Mouse (Mus musculus) CH12.LX (cell line): ENCODE data around the gene Cdc42ep5. TPM values are rescaled to one million over a fixed set of nuclear protein-coding genes. Genes with fewer than 3 reads are reported as not detected.

Experiments used
- DNase-seq: peaks from one replicate; pipeline ENCODE4 v3.0.0-alpha.2; 2013; ENCODE audit errors: extremely low read depth
- H3K27ac ChIP-seq: 2 replicates; pipeline ENCODE4 v1.5.1; 2012; ENCODE audit warnings: low read depth, mild to moderate bottlenecking, control low read depth, moderate library complexity; ENCODE audit not compliant: insufficient read depth
- H3K27me3 ChIP-seq: replicated peaks from 2 replicates; pipeline ENCODE3; 2012; ENCODE audit warnings: inconsistent platforms
- H3K36me3 ChIP-seq, 2 experiments: replicated peaks in 1 of 2; 2 replicates each; pipeline versions ENCODE3 to v1.6.1; 2012; ENCODE audit warnings: inconsistent platforms in 1 of 2, low read length in 1 of 2, mild to moderate bottlenecking in 1 of 2, mixed read lengths in 1 of 2, moderate library complexity in 1 of 2; ENCODE audit not compliant: control insufficient read depth in 1 of 2, insufficient read depth in 1 of 2
- H3K4me1 ChIP-seq, 2 experiments: 2 replicates each; pipeline ENCODE4 v1.6.1; 2012; ENCODE audit warnings: inconsistent platforms in 1 of 2, moderate library complexity in 1 of 2; ENCODE audit not compliant: insufficient read depth in 2 of 2, control insufficient read depth in 1 of 2
- H3K4me2 ChIP-seq: 2 replicates; pipeline ENCODE4 v1.6.1; 2012; ENCODE audit warnings: low read depth, mild to moderate bottlenecking, control low read depth; ENCODE audit not compliant: poor library complexity, insufficient read depth, severe bottlenecking
- H3K4me3 ChIP-seq, 3 experiments: fragments of 150-350 bp in 1 of 3; sonication (generic) in 1 of 3; replicated peaks in 1 of 3; 2 replicates each; pipeline versions ENCODE3 to v1.5.1; 2011 to 2012; ENCODE audit warnings: low read depth in 2 of 3, low read length in 2 of 3, mild to moderate bottlenecking in 2 of 3, moderate library complexity in 2 of 3, control low read depth in 1 of 3, improper control_type of control experiment in 1 of 3, inconsistent platforms in 1 of 3, mixed read lengths in 1 of 3; ENCODE audit not compliant: poor library complexity in 1 of 3
- H3K79me2 ChIP-seq: replicated peaks from 2 replicates; pipeline ENCODE4 v1.6.1; 2012; ENCODE audit warnings: mild to moderate bottlenecking, moderate library complexity; ENCODE audit not compliant: control insufficient read depth, poor library complexity, insufficient read depth, severe bottlenecking; ENCODE audit errors: extremely low read depth
- H3K9ac ChIP-seq: 2 replicates; pipeline ENCODE4 v1.6.1; 2012; ENCODE audit warnings: low read depth, mild to moderate bottlenecking, control low read depth, moderate library complexity; ENCODE audit not compliant: insufficient read depth
- H3K9me3 ChIP-seq: replicated peaks from 2 replicates; pipeline ENCODE3; 2012; ENCODE audit warnings: low read length, inconsistent platforms, mixed read lengths
- CHD2 ChIP-seq: IDR thresholded peaks from 2 replicates; pipeline ENCODE4 v1.6.1; 2011; ENCODE audit warnings: low read length, improper control_type of control experiment
- CTCF ChIP-seq, 2 experiments: IDR thresholded peaks in 1 of 2; conservative IDR thresholded peaks in 1 of 2; 2 replicates each; pipeline ENCODE4 v1.5.1; 2011 to 2012; ENCODE audit warnings: low read depth in 2 of 2, low read length in 2 of 2, improper control_type of control experiment in 1 of 2, inconsistent platforms in 1 of 2, mild to moderate bottlenecking in 1 of 2, moderate library complexity in 1 of 2
- E2F4 ChIP-seq: IDR thresholded peaks from 2 replicates; pipeline ENCODE4 v1.6.1; 2011; ENCODE audit warnings: low read depth, low read length, improper control_type of control experiment; ENCODE audit not compliant: insufficient replicate concordance
- ELF1 ChIP-seq: IDR thresholded peaks from 2 replicates; pipeline ENCODE4 v1.6.1; 2014; ENCODE audit warnings: low read depth, mild to moderate bottlenecking, inconsistent platforms, low read length, improper control_type of control experiment
- ETS1 ChIP-seq: conservative IDR thresholded peaks from 2 replicates; pipeline ENCODE4 v1.6.1; 2012; ENCODE audit warnings: low read depth, mild to moderate bottlenecking, inconsistent platforms, low read length, improper control_type of control experiment, moderate library complexity
- GABPA ChIP-seq: IDR thresholded peaks from 2 replicates; pipeline ENCODE4 v1.6.1; 2012; ENCODE audit warnings: low read depth, low read length, improper control_type of control experiment, inconsistent platforms; ENCODE audit not compliant: insufficient replicate concordance
- HCFC1 ChIP-seq: IDR thresholded peaks from 2 replicates; pipeline ENCODE4 v1.6.1; 2012; ENCODE audit warnings: low read depth, mild to moderate bottlenecking, inconsistent platforms, low read length, improper control_type of control experiment
- IRF4 ChIP-seq: IDR thresholded peaks from 2 replicates; pipeline ENCODE4 v1.6.1; 2014; ENCODE audit warnings: low read depth, mild to moderate bottlenecking, inconsistent platforms, low read length, improper control_type of control experiment
- JUND ChIP-seq: conservative IDR thresholded peaks from 2 replicates; pipeline ENCODE4 v1.6.1; 2011; ENCODE audit warnings: low read depth, low read length, improper control_type of control experiment
- KAT2A ChIP-seq: IDR thresholded peaks from 2 replicates; pipeline ENCODE4 v1.6.1; 2012; ENCODE audit warnings: low read length, improper control_type of control experiment, inconsistent platforms; ENCODE audit not compliant: insufficient replicate concordance
- MAZ ChIP-seq: IDR thresholded peaks from 2 replicates; pipeline ENCODE4 v1.6.1; 2012; ENCODE audit warnings: low read depth, mild to moderate bottlenecking, inconsistent platforms, low read length, improper control_type of control experiment, moderate library complexity
- MEF2A ChIP-seq: IDR thresholded peaks from 2 replicates; pipeline ENCODE4 v1.6.1; 2014; ENCODE audit warnings: low read depth, mild to moderate bottlenecking, inconsistent platforms, low read length, improper control_type of control experiment, borderline replicate concordance
- MXI1 ChIP-seq: IDR thresholded peaks from 2 replicates; pipeline ENCODE4 v1.6.1; 2011; ENCODE audit warnings: mild to moderate bottlenecking, low read depth, low read length, improper control_type of control experiment
- NELFE ChIP-seq: IDR thresholded peaks from 2 replicates; pipeline ENCODE4 v1.6.1; 2011; ENCODE audit warnings: low read depth, low read length, improper control_type of control experiment
- PAX5 ChIP-seq: IDR thresholded peaks from 2 replicates; pipeline ENCODE4 v1.6.1; 2012; ENCODE audit warnings: low read length, inconsistent platforms, mixed read lengths
- POLR2A ChIP-seq: IDR thresholded peaks from 2 replicates; pipeline ENCODE4 v1.6.1; 2011; ENCODE audit warnings: low read depth, mild to moderate bottlenecking, improper control_type of control experiment, low read length
- POLR2AphosphoS2 ChIP-seq: IDR thresholded peaks from 2 replicates; pipeline ENCODE4 v1.6.1; 2011; ENCODE audit warnings: low read depth, low read length, improper control_type of control experiment
- RAD21 ChIP-seq: IDR thresholded peaks from 2 replicates; pipeline ENCODE4 v1.6.1; 2011; ENCODE audit warnings: low read depth, mild to moderate bottlenecking, low read length, improper control_type of control experiment, moderate library complexity
- SIN3A ChIP-seq: IDR thresholded peaks from 2 replicates; pipeline ENCODE4 v1.6.1; 2012; ENCODE audit warnings: low read length, improper control_type of control experiment, inconsistent platforms
- TBP ChIP-seq: conservative IDR thresholded peaks from 2 replicates; pipeline ENCODE4 v1.6.1; 2011; ENCODE audit warnings: low read depth, low read length, improper control_type of control experiment
- ZC3H11A ChIP-seq: IDR thresholded peaks from 2 replicates; pipeline ENCODE4 v1.6.1; 2012; ENCODE audit warnings: low read depth, mild to moderate bottlenecking, inconsistent platforms, low read length, improper control_type of control experiment
- ZKSCAN1 ChIP-seq: IDR thresholded peaks from 2 replicates; pipeline ENCODE4 v1.6.1; 2012; ENCODE audit warnings: low read depth, inconsistent platforms, low read length, improper control_type of control experiment, borderline replicate concordance
- ZMIZ1 ChIP-seq: IDR thresholded peaks from 2 replicates; pipeline ENCODE4 v1.6.1; 2012; ENCODE audit warnings: low read depth, mild to moderate bottlenecking, inconsistent platforms, low read length, improper control_type of control experiment
- dilution Hi-C: fragments of 300-500 bp; cut with MboI; formaldehyde crosslinking; loops from 2 replicates; pipeline ENCODE4 v1.14.3; 2020; ENCODE audit warnings: low sequenced_read_pairs; ENCODE audit not compliant: extremely low pct_unique_long_range_greater_than_20kb, extremely low pct_ligation_motif_present
- in situ Hi-C: fragments of 300-500 bp; cut with MboI; formaldehyde crosslinking; loops from 3 replicates; pipeline ENCODE4 v1.14.3; 2019; ENCODE audit warnings: low sequenced_read_pairs, low pct_ligation_motif_present, low pct_unique_long_range_greater_than_20kb, mixed read lengths
- polyA plus RNA-seq: library from polyadenylated mRNA; unstranded; fragments of >175 nt; gene quantifications from 2 replicates; pipeline ENCODE4 v1.2.1, GENCODE M21; 2012; ENCODE audit warnings: low read depth; ENCODE audit not compliant: insufficient read length
- total RNA-seq, 2 experiments: library from RNA; depleted of rRNA; stranded (reverse); fragments of 300-350 nt in 1 of 2; fragments of >200 nt in 1 of 2; gene quantifications; 2 replicates each; pipeline ENCODE4 v1.2.3; 2012 to 2014

Gene Cdc42ep5
- total and polyA plus RNA-seq, 3 experiments, result 1.4 to 4.2 (median 2.1) TPM

- H3K9ac ChIP-seq, result no peak overlapping the region
- dilution Hi-C loops, result no loop called here
- no peak overlapping the region for H3K27ac ChIP-seq
- in situ Hi-C loops, result no loop called here
- peaks cover 0 to 5% of the 10 kb centered on the region in 2 experiments; a peak in 1 of 4 replicates for H3K4me1 ChIP-seq
- H3K27me3 ChIP-seq, result no peaks in the 10 kb centered on the region
- H3K9me3 ChIP-seq, result no peaks in the 10 kb centered on the region
- no peak for DNase-seq
- TF ChIP-seq ETS1 (no peak), SIN3A (no peak), MXI1 (no peak), ZKSCAN1 (no peak), PAX5 (no peak), POLR2A (no peak), POLR2AphosphoS2 (no peak), CTCF (conservative IDR thresholded peaks at IDR 0.05 in 1 of 2, IDR thresholded peaks at IDR 0.05 in 1 of 2; ENCODE audit: low read depth in 2 of 2, low read length in 2 of 2) (no peak), MEF2A (no peak), JUND (no peak), ELF1 (no peak), ZMIZ1 (no peak), TBP (no peak), KAT2A (no peak), E2F4 (no peak), IRF4 (no peak), GABPA (no peak)
- TF ChIP-seq, all 38 proteins: peak for 0
- H3K4me2 ChIP-seq, result no peak overlapping the region
- H3K36me3 ChIP-seq, result no peaks in the 10 kb centered on the region
- H3K79me2 ChIP-seq, result no peaks in the 10 kb centered on the region
- no peak overlapping the region for H3K4me3 ChIP-seq
Measured at GRCm38 (mm10) chr7:4117050-4117814, 47.4 kb downstream of the Cdc42ep5 start.

DNA sequence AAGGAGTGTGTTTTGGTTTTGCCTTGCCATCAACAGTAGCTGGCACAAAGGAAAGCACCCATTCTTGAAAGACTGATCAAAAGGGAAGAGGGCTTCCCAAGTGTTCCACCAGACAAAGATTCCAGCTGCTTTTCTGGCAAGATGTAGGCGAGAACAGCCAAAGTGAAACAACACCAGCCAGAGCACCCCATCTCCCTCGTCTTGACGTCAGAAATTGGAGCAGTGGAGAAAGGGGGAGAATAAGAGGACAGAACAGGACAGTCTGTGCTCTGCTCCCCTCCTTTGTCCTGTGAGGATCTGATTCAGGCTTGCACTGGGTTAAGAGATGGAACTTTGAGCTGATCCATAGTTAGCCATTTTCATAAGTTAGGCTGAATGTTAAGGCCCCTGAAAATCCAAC, 52.9 kb downstream of the Cdc42ep5 start:
- in situ Hi-C loops, result no loop called here
- TF ChIP-seq RAD21 (no peak), ZKSCAN1 (no peak), MAZ (no peak), ZC3H11A (no peak), HCFC1 (no peak), POLR2AphosphoS2 (no peak), NELFE (no peak), PAX5 (no peak), CHD2 (no peak)
- Histone ChIP-seq H3K27me3 (no peaks in the 10 kb centered on the region), H3K4me2 (no peak overlapping the region), H3K4me1 (no peaks in the 10 kb centered on the region), H3K27ac (no peak overlapping the region), H3K4me3 (no peak overlapping the region), H3K9me3 (no peaks in the 10 kb centered on the region), H3K36me3 (no peaks in the 10 kb centered on the region), H3K79me2 (no peaks in the 10 kb centered on the region), H3K9ac (no peak overlapping the region)
- DNase-seq, result no peak
- dilution Hi-C loops, result no loop called here
